Mouse (Mus musculus) midbrain, embryonic 16.5 days (tissue): Measurements from ENCODE around the gene Wnt8b. TPM values are rescaled to one million over a fixed set of nuclear protein-coding genes. Genes with fewer than 3 reads are reported as not detected.
A peak's percentile ranks its signal among the peaks of the same experiment; 100 is the strongest.

Source experiments
- ATAC-seq: fragments of 200-750 bp; cut with Nextera tagmentation; 2 replicates; pipeline ENCODE4 v1.8.0; 2017; ENCODE audit warnings: moderate TSS enrichment
- H3K27ac ChIP-seq: fragments of 300-500 bp; sonication (generic); 2 replicates; pipeline ENCODE4 v1.5.1; 2014; ENCODE audit warnings: mild to moderate bottlenecking, low read length, mixed read lengths
- H3K27me3 ChIP-seq: fragments of 300-500 bp; sonication (generic); 2 replicates; pipeline ENCODE4 v1.6.1; 2014; ENCODE audit warnings: low read depth, low read length, mixed read lengths; ENCODE audit not compliant: control insufficient read depth, insufficient read depth
- H3K36me3 ChIP-seq: fragments of 300-500 bp; sonication (generic); 2 replicates; pipeline ENCODE4 v1.6.1; 2014; ENCODE audit warnings: mild to moderate bottlenecking, low read length, moderate library complexity, mixed read lengths; ENCODE audit not compliant: control insufficient read depth, insufficient read depth
- H3K4me1 ChIP-seq: fragments of 300-500 bp; sonication (generic); 2 replicates; pipeline ENCODE4 v1.6.1; 2014; ENCODE audit warnings: mild to moderate bottlenecking, low read length, mixed read lengths; ENCODE audit not compliant: control insufficient read depth, insufficient read depth
- H3K4me2 ChIP-seq: fragments of 300-500 bp; sonication (generic); 2 replicates; pipeline ENCODE4 v1.6.1; 2014; ENCODE audit warnings: mild to moderate bottlenecking, low read length, mixed read lengths
- H3K4me3 ChIP-seq: fragments of 300-500 bp; sonication (generic); 2 replicates; pipeline ENCODE4 v1.5.1; 2014; ENCODE audit warnings: low read depth, mild to moderate bottlenecking, low read length, moderate library complexity, mixed read lengths
- H3K9ac ChIP-seq: fragments of 300-500 bp; sonication (generic); 2 replicates; pipeline ENCODE4 v1.6.1; 2014; ENCODE audit warnings: low read depth, low read length, mixed read lengths
- H3K9me3 ChIP-seq: fragments of 300-500 bp; sonication (generic); replicated peaks from 2 replicates; pipeline ENCODE4 v1.6.1; 2014; ENCODE audit warnings: mild to moderate bottlenecking, low read length, mixed read lengths; ENCODE audit not compliant: control insufficient read depth, poor library complexity, severe bottlenecking
- WGBS: fragments of 180-500 bp; shearing (Covaris S2); extraction: QIAGEN DNeasy Blood & Tissue Kit; methylation state at CpG from one replicate; pipeline ENCODE4 v1.1.7; 2014; 5-methylcytosine and 5-hydroxymethylcytosine counted together
- polyA plus RNA-seq: library from polyadenylated mRNA; unstranded; fragments of >200 nt; fragmentation: Nextera tagmentation; extraction: Ambion mirVana; gene quantifications from 2 replicates; pipeline ENCODE4 v1.2.1, GENCODE M21; 2015

Wnt8b gene
- polyA plus RNA-seq, 1 experiment from 2014 or later: 1.2 TPM

DNA sequence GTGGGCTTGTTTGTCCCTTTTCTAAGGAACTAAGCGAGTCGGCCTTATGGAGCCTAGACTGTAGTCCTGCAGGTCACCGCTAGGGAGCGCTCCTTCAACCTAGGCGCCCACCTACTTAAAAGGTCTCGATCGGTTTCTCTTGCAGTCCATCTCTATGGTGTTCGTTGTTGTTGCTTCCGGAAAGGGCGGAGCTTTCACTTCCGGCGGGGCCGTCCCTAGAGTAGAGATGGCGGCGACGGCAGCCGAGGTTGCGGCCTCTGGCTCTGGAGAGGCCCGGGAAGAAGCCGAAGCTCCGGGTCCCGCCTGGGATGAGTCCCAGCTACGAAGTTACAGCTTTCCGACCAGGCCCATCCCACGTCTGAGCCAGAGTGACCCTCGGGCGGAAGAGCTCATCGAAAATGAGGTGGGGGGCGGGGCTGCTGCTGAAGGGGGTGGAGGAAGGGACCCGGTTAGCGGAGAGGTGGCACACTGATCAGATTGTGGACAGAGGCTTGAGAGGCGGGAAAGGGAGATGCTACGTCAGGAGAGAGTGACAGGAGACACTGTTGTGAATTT is 69.5 kb downstream of the Wnt8b start, which contains the start of gene Hif1an:
Hif1an (plus strand) TSS at position 199 of the 555 bp plus-strand sequence.
- Histone ChIP-seq H3K27ac (peak within 1 kb of the TSS; percentile 86), H3K9ac (peak within 1 kb of the TSS; percentile 84), H3K9me3 (no peaks in the 10 kb centered on the region), H3K4me3 (peak within 1 kb of the TSS; percentile 77), H3K4me1 (peaks cover 23% of the 10 kb centered on the region), H3K4me2 (peak within 1 kb of the TSS; percentile 66), H3K27me3 (no peaks in the 10 kb centered on the region; the same call in none of the 2 replicates), H3K36me3 (peaks cover 14% of the 10 kb centered on the region)
- ATAC-seq: peak; percentile 97
- WGBS: under 1% methylated on average over 33 of the region's 33 CpGs

Other genes with a start within 250 kb of the Wnt8b start
- 281 and 311 TPM in 2 replicates for gene Scd2, start 199.8 kb upstream of the Wnt8b start, polyA plus RNA-seq
- 0.18 and 0.19 TPM in 2 replicates for gene Scd4, start 160.4 kb upstream of the Wnt8b start, polyA plus RNA-seq
- 7.1 and 8.9 TPM in 2 replicates for gene Scd1, start 85.6 kb upstream of the Wnt8b start, polyA plus RNA-seq
- gene Sec31b, start 52.4 kb downstream of the Wnt8b start, polyA plus RNA-seq: 0.15 and 0.32 TPM in 2 replicates
- not detected in 2 replicates for gene Gm20538, start 59.4 kb downstream of the Wnt8b start, polyA plus RNA-seq
- gene Ndufb8, start 62.0 kb downstream of the Wnt8b start, polyA plus RNA-seq: 570 and 615 TPM in 2 replicates
- 25.2 and 28.6 TPM in 2 replicates for gene Hif1an, start 69.4 kb downstream of the Wnt8b start, polyA plus RNA-seq